Mouse (Mus musculus): ENCODE results near the gene Zfp790. TPM values are rescaled to one million over a fixed set of nuclear protein-coding genes. Genes with fewer than 3 reads are reported as not detected.
A peak's percentile ranks its signal among the peaks of the same experiment; 100 is the strongest.
"Not testable (repeated sequence)": the region's sequence is repeated elsewhere in the genome, so short reads cannot be mapped to it uniquely, and the experiment has no call there.

The Zfp790 gene
- polyA plus RNA-seq, 1 experiment, result 2.0 TPM

GRCm38 (mm10) chr7:29836816-29837215 lies 20.9 kb downstream of the Zfp790 start:
- WGBS, result 97% methylated on average over 1 of the region's 1 CpGs
- no peak for DNase-seq (ENCODE audit: low read depth, low spot score)

- DNase-seq (ENCODE audit: low read depth, low spot score), result no peak
- 80% methylated on average over 3 of the region's 3 CpGs for WGBS
Measured at GRCm38 (mm10) chr7:29839256-29839655, 23.3 kb downstream of the Zfp790 start.

GRCm38 (mm10) chr7:29842105-29842504 lies 26.2 kb downstream of the Zfp790 start:
- WGBS, result 86% methylated on average over 1 of the region's 1 CpGs
- DNase-seq (ENCODE audit: low read depth, low spot score), result no peak

GRCm38 (mm10) chr7:29844616-29845015 lies 28.7 kb downstream of the Zfp790 start:
- no peak for DNase-seq (ENCODE audit: low read depth, low spot score)

GRCm38 (mm10) chr7:29852831-29853218 lies 36.9 kb downstream of the Zfp790 start:
- DNase-seq (ENCODE audit: low read depth, low spot score), result no peak

More at GRCm38 (mm10) chr7:29844616-29845015, 28.7 kb downstream of the Zfp790 start:
- WGBS, result 90% methylated on average over 5 of the region's 5 CpGs

GRCm38 (mm10) chr7:29853219-29853842 lies 37.4 kb downstream of the Zfp790 start, which contains the start of gene Zfp940:
Gene Zfp940 (minus strand): TSS chr7:29853669.
- WGBS, result 1% methylated on average over 21 of the region's 21 CpGs

More at GRCm38 (mm10) chr7:29852831-29853218, 36.9 kb downstream of the Zfp790 start:
- 48% methylated on average over 9 of the region's 9 CpGs for WGBS

GRCm38 (mm10) chr7:29859532-29860517 lies 43.9 kb downstream of the Zfp790 start, which contains the start of gene Zfp420:
Gene Zfp420 (plus strand): TSS chr7:29859979.
- 2% methylated on average over 32 of the region's 32 CpGs for WGBS

More at GRCm38 (mm10) chr7:29853219-29853842, 37.4 kb downstream of the Zfp790 start, which contains the start of gene Zfp940:
- peak; percentile 64 for DNase-seq (ENCODE audit: low read depth, low spot score)

GRCm38 (mm10) chr7:29861660-29862059 lies 45.7 kb downstream of the Zfp790 start:
- 93% methylated on average over 7 of the region's 7 CpGs for WGBS
- no peak for DNase-seq (ENCODE audit: low read depth, low spot score)

More at GRCm38 (mm10) chr7:29859532-29860517, 43.9 kb downstream of the Zfp790 start, which contains the start of gene Zfp420:
- DNase-seq (ENCODE audit: low read depth, low spot score), result peak; percentile 83

GRCm38 (mm10) chr7:29874256-29874655 lies 58.3 kb downstream of the Zfp790 start:
- 96% methylated on average over 10 of the region's 10 CpGs for WGBS
- no peak for DNase-seq (ENCODE audit: low read depth, low spot score)

GRCm38 (mm10) chr7:29877561-29877960 lies 61.6 kb downstream of the Zfp790 start:
- not testable (repeated sequence) for DNase-seq (ENCODE audit: low read depth, low spot score)
- 96% methylated on average over 9 of the region's 9 CpGs for WGBS

- 81% methylated on average over 7 of the region's 7 CpGs for WGBS
- DNase-seq (ENCODE audit: low read depth, low spot score), result no peak
Measured at GRCm38 (mm10) chr7:29880056-29880455, 64.1 kb downstream of the Zfp790 start.

Other genes with a start within 250 kb of the Zfp790 start
- 0.02 TPM in 1 of 2 replicates, not detected in the other for gene Catsperg2, start 89.1 kb upstream of the Zfp790 start, polyA plus RNA-seq (2012; rRNA removed)
- gene Zfp84, start 47.6 kb upstream of the Zfp790 start, polyA plus RNA-seq (2012; rRNA removed), result 2.9 and 4.9 TPM in 2 replicates
- 0.46 and 0.73 TPM in 2 replicates for gene Zfp30, start 32.1 kb upstream of the Zfp790 start, polyA plus RNA-seq (2012; rRNA removed)
- gene Zfp940, start 37.6 kb downstream of the Zfp790 start, polyA plus RNA-seq (2012; rRNA removed), result 0.16 and 0.43 TPM in 2 replicates
- 0.66 and 0.82 TPM in 2 replicates for gene Zfp420, start 43.9 kb downstream of the Zfp790 start, polyA plus RNA-seq (2012; rRNA removed)
- 1.8 and 1.9 TPM in 2 replicates for gene Zfp27, start 90.5 kb downstream of the Zfp790 start, polyA plus RNA-seq (2012; rRNA removed)
- gene Zfp383, start 92.1 kb downstream of the Zfp790 start, polyA plus RNA-seq (2012; rRNA removed), result 0.50 and 0.53 TPM in 2 replicates
- gene Zfp74, start 138.0 kb downstream of the Zfp790 start, polyA plus RNA-seq (2012; rRNA removed), result 1.2 and 1.7 TPM in 2 replicates
- 4.1 and 5.5 TPM in 2 replicates for gene Zfp568, start 167.8 kb downstream of the Zfp790 start, polyA plus RNA-seq (2012; rRNA removed)
- 1.1 and 2.5 TPM in 2 replicates for gene Zfp14, start 235.3 kb downstream of the Zfp790 start, polyA plus RNA-seq (2012; rRNA removed)

Measured in large intestine, adult 2 months (tissue).